Mouse (Mus musculus): Measurements from ENCODE around the gene Hsd3b4.
"Not testable (repeated sequence)": the region's sequence is repeated elsewhere in the genome, so short reads cannot be mapped to it uniquely, and the experiment has no call there.

Gene Hsd3b4

GRCm38 (mm10) chr3:98510414-98510813 lies at the start of gene Hsd3b4:
TSS of gene Hsd3b4 (minus strand) at chr3:98510514.
- DNase-seq: not testable (repeated sequence)

DNA sequence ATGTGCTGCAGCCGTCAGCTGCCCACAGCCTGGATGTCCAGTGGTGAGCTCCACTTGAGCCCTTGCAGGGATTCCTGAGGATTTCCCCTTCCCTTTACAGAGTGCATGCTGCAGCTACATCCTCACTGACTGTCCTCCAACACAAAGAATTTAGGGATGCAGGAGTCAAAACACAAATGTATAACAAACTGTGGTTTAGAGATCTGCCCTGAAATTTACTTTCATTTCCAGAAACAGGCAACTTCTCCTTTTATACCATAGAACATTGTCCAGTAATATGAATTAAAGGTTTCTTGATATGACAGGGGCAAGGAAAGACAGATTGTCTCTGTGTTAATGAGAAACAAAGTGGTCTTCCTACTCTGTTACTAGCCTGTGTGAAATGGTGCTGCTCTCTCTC lies 40.5 kb upstream of the Hsd3b4 start:
- DNase-seq: not testable (repeated sequence)

GRCm38 (mm10) chr3:98550215-98550614 lies 39.9 kb upstream of the Hsd3b4 start:
- not testable (repeated sequence) for DNase-seq

GRCm38 (mm10) chr3:98548495-98548894 lies 38.2 kb upstream of the Hsd3b4 start:
- DNase-seq: not testable (repeated sequence)

GRCm38 (mm10) chr3:98547641-98548040 lies 37.3 kb upstream of the Hsd3b4 start:
- DNase-seq: not testable (repeated sequence)

- not testable (repeated sequence) for DNase-seq
These were observed 14.7 kb upstream of the Hsd3b4 start for GRCm38 (mm10) chr3:98524978-98525377.

- not testable (repeated sequence) for DNase-seq
These were observed 14.2 kb upstream of the Hsd3b4 start for GRCm38 (mm10) chr3:98524552-98524951.

GRCm38 (mm10) chr3:98522779-98523178 lies 12.5 kb upstream of the Hsd3b4 start:
- not testable (repeated sequence) for DNase-seq

DNA sequence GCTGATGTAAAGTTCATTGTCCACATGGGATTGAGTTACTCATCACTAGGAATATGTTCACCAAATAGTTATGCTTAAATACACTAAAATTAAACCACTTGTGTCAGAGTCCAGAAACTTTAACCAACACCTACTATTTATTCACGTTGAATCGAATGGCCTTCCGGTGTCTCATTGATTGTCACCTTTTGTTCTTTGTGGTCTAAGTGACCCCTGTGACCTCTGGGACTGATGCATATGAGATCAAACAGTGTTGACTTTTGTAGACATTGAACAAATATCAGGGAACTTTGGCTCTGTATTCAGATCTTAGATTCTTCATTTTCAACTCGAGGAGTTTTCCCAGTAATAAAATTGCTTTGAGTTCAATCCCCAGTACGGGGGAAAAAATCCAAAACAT lies 3.1 kb downstream of the Hsd3b4 start:
- DNase-seq: not testable (repeated sequence)

DNA sequence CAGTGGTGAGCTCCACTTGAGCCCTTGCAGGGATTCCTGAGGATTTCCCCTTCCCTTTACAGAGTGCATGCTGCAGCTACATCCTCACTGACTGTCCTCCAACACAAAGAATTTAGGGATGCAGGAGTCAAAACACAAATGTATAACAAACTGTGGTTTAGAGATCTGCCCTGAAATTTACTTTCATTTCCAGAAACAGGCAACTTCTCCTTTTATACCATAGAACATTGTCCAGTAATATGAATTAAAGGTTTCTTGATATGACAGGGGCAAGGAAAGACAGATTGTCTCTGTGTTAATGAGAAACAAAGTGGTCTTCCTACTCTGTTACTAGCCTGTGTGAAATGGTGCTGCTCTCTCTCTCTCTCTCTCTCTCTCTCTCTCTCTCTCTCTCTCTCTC lies 12.9 kb downstream of the Hsd3b4 start:
- DNase-seq: not testable (repeated sequence)

- DNase-seq: not testable (repeated sequence)
These were observed 13.6 kb downstream of the Hsd3b4 start for GRCm38 (mm10) chr3:98496762-98497161.

- not testable (repeated sequence) for DNase-seq
These were observed 15.3 kb downstream of the Hsd3b4 start for GRCm38 (mm10) chr3:98495055-98495454.

- not testable (repeated sequence) for DNase-seq
These were observed 16.1 kb downstream of the Hsd3b4 start for GRCm38 (mm10) chr3:98494184-98494583.

DNA sequence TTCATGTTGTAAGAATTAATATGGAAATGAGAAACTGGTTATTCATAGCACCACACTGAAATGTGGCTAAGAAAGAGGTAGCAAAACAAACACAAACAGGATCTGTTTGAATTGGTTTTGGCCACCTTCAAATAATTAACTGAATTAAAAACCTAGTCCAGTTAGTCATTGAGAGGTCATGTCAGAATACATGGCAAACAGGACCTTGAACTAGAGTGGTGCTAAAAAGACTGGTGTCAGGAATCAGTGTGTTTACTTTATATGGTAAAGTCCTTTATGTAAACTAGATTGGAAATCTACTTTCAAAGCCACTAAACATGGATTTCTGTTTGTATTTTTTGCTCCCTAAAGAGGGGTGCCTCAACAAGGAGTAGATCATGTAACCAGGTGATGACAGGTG lies 38.8 kb downstream of the Hsd3b4 start:
- not testable (repeated sequence) for DNase-seq

DNA sequence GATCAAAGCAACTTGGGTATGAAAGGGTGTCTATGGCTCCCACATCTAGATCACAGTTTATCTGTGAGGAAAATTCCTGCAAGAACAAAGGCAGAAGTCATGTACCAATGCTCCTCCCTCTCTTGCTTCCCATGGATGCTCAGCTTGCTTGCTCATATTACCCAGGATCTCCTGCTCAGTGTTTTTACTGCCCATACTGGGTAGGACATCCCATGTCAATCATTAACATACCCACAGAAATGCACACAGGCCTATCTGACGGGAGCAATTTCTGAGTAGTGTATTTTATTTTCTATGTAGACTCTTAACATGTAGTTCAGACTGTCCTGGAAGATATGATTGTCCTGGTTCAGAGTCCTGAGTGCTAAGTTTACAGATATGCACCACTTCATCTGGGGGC lies 39.3 kb downstream of the Hsd3b4 start:
- DNase-seq: not testable (repeated sequence)

- DNase-seq: not testable (repeated sequence)
These were observed 41.0 kb downstream of the Hsd3b4 start for GRCm38 (mm10) chr3:98469323-98469722.

DNA sequence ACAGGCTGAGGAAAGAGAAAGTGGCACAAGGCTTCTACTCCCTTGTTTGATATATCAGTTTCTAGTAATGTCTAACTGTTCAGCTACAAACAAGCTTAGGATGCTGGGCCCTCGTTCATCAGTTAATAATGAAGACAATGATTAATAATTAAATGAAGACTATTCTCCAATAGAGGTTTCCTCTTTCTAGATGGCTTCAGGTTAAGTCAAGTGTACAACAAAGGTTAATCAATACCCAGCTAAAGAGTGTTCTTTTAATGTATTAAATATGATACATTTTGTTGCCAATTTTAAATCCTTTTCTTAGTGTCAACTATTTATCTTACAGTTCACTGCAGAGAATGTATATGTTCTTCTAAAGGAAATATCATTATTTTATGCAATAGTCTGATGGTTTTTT lies 53.3 kb downstream of the Hsd3b4 start, which contains the start of gene Gm4450:
Gene Gm4450 (minus strand): TSS at position 101 of the 400 bp plus-strand sequence.
- DNase-seq: not testable (repeated sequence)

DNA sequence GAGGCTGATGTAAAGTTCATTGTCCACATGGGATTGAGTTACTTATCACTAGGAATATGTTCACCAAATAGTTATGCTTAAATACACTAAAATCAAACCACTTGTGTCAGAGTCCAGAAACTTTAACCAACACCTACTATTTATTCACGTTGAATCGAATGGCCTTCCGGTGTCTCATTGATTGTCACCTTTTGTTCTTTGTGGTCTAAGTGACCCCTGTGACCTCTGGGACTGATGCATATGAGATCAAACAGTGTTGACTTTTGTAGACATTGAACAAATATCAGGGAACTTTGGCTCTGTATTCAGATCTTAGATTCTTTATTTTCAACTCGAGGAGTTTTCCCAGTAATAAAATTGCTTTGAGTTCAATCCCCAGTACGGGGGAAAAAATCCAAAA lies 56.5 kb downstream of the Hsd3b4 start:
- not testable (repeated sequence) for DNase-seq
